ENCODE assay signal across 21 mouse cellular contexts in genomic region chr9:35284351-35284750, GRCm38 (mm10). TPM values are rescaled to one million over a fixed set of nuclear protein-coding genes. Genes with fewer than 3 reads are reported as not detected.
DNase-seq lines count a peak whose midpoint lies in the region; ATAC-seq and TF ChIP-seq lines count a peak whose summit lies in the region.
"Had no signal": no experiment of that assay in that cellular context is flagged by ENCODE, and none has a peak within 500 bp of the region (broad histone marks: within the 10 kb centered on the region; RNA-seq: fewer than 3 reads in every experiment).

No protein-coding gene starts in this region.

- TF ChIP-seq POLR2A in limb, embryonic 14.5 days (IDR thresholded peaks at IDR 0.05; ENCODE audit: borderline replicate concordance, extremely low read depth, insufficient read depth, insufficient read length), result no peak

- H3K4me1 ChIP-seq in forebrain, embryonic 10.5 days, result peaks cover 52% of the 10 kb centered on the region
- no peaks in the 10 kb centered on the region for H3K4me1 ChIP-seq in forebrain, embryonic 14.5 days (ENCODE audit: control insufficient read depth, insufficient read depth, low read length)
- H3K4me1 ChIP-seq in embryonic facial prominence, embryonic 15.5 days, result peaks cover 19% of the 10 kb centered on the region
- peaks cover 41% of the 10 kb centered on the region for H3K4me1 ChIP-seq in limb, embryonic 14.5 days (ENCODE audit: control insufficient read depth, insufficient read depth, low read length)
- no peaks in the 10 kb centered on the region; the same call in none of the 2 replicates for H3K4me1 ChIP-seq in heart, embryonic 11.5 days (ENCODE audit: control insufficient read depth, insufficient read depth, low read length)
- H3K4me1 ChIP-seq: hindbrain, embryonic 15.5 days had no signal

- 85% methylated on average over 4 of the region's 4 CpGs for WGBS in forebrain, embryonic 10.5 days
- WGBS in forebrain, embryonic 14.5 days, result 86% methylated on average over 4 of the region's 4 CpGs
- WGBS in embryonic facial prominence, embryonic 15.5 days, result 48% methylated on average over 4 of the region's 4 CpGs
- 35% methylated on average over 4 of the region's 4 CpGs for WGBS in limb, embryonic 14.5 days
- WGBS in heart, embryonic 11.5 days (ENCODE audit: insufficient replicate concordance), result 72% methylated on average over 4 of the region's 4 CpGs

- peaks cover 62% of the 10 kb centered on the region for H3K27me3 ChIP-seq in forebrain, embryonic 10.5 days (ENCODE audit: poor library complexity, severe bottlenecking)
- H3K27me3 ChIP-seq in forebrain, embryonic 14.5 days (replicated peaks; ENCODE audit: control insufficient read depth, insufficient read depth, low read length), result no peaks in the 10 kb centered on the region
- no peaks in the 10 kb centered on the region for H3K27me3 ChIP-seq in embryonic facial prominence, embryonic 15.5 days
- H3K27me3 ChIP-seq in limb, embryonic 14.5 days (ENCODE audit: control insufficient read depth, insufficient read depth, low read length), result no peaks in the 10 kb centered on the region
- 0 out of 2 replicates have a peak, but pooled peaks cover 4% of the 10 kb centered on the region for H3K27me3 ChIP-seq in heart, embryonic 11.5 days (ENCODE audit: control insufficient read depth, insufficient read depth, low read length)
- H3K27me3 ChIP-seq: embryonic facial prominence, embryonic 13.5 days; forebrain, embryonic 15.5 days had no signal

- peak overlapping the region; percentile 80 for H3K27ac ChIP-seq in forebrain, embryonic 10.5 days
- H3K27ac ChIP-seq in forebrain, embryonic 14.5 days (ENCODE audit: low read depth, low read length), result no peak overlapping the region
- peak overlapping the region; percentile 23; the same call in 1 of the 2 replicates for H3K27ac ChIP-seq in embryonic facial prominence, embryonic 15.5 days (replicated peaks)
- peak overlapping the region; percentile 61; the same call in 1 of the 2 replicates for H3K27ac ChIP-seq in limb, embryonic 14.5 days (replicated peaks; ENCODE audit: low read depth, low read length)
- H3K27ac ChIP-seq in heart, embryonic 11.5 days (ENCODE audit: low read depth, low read length), result no peak overlapping the region
- H3K27ac ChIP-seq: embryonic facial prominence, embryonic 13.5 days; forebrain, embryonic 15.5 days; heart, adult 2 months; hindbrain, embryonic 12.5 days; hindbrain, embryonic 15.5 days had no signal

- no peak overlapping the region for H3K9ac ChIP-seq in forebrain, embryonic 14.5 days (ENCODE audit: low read length)
- H3K9ac ChIP-seq in embryonic facial prominence, embryonic 15.5 days, result no peak overlapping the region
- no peak overlapping the region for H3K9ac ChIP-seq in limb, embryonic 14.5 days (ENCODE audit: low read depth, low read length, severe bottlenecking)
- no peak overlapping the region for H3K9ac ChIP-seq in heart, embryonic 11.5 days (ENCODE audit: low read depth, low read length)
- H3K9ac ChIP-seq: embryonic facial prominence, embryonic 13.5 days; forebrain, embryonic 15.5 days; hindbrain, embryonic 12.5 days; hindbrain, embryonic 15.5 days had no signal

- H3K36me3 ChIP-seq in forebrain, embryonic 10.5 days (replicated peaks), result no peaks in the 10 kb centered on the region
- no peaks in the 10 kb centered on the region for H3K36me3 ChIP-seq in forebrain, embryonic 14.5 days (ENCODE audit: control insufficient read depth, insufficient read depth, low read length)
- no peaks in the 10 kb centered on the region for H3K36me3 ChIP-seq in embryonic facial prominence, embryonic 15.5 days
- no peaks in the 10 kb centered on the region for H3K36me3 ChIP-seq in limb, embryonic 14.5 days (ENCODE audit: control insufficient read depth, insufficient read depth, low read length)
- no peaks in the 10 kb centered on the region for H3K36me3 ChIP-seq in heart, embryonic 11.5 days (ENCODE audit: control insufficient read depth, insufficient read depth, low read length)
- H3K36me3 ChIP-seq: embryonic facial prominence, embryonic 13.5 days; forebrain, embryonic 15.5 days; heart, embryonic 10.5 days; hindbrain, embryonic 12.5 days; hindbrain, embryonic 15.5 days had no signal

- no peaks in the 10 kb centered on the region for H3K9me3 ChIP-seq in forebrain, embryonic 10.5 days
- H3K9me3 ChIP-seq in forebrain, embryonic 14.5 days (replicated peaks; ENCODE audit: control insufficient read depth, low read length), result no peaks in the 10 kb centered on the region
- no peaks in the 10 kb centered on the region for H3K9me3 ChIP-seq in embryonic facial prominence, embryonic 15.5 days (replicated peaks)
- H3K9me3 ChIP-seq in limb, embryonic 14.5 days (ENCODE audit: control insufficient read depth, low read length), result no peaks in the 10 kb centered on the region
- no peaks in the 10 kb centered on the region for H3K9me3 ChIP-seq in heart, embryonic 11.5 days (replicated peaks; ENCODE audit: control insufficient read depth, low read length)
- H3K9me3 ChIP-seq: embryonic facial prominence, embryonic 13.5 days; forebrain, embryonic 15.5 days; heart, embryonic 10.5 days; hindbrain, embryonic 12.5 days; hindbrain, embryonic 15.5 days had no signal

- no peak overlapping the region for H3K4me2 ChIP-seq in forebrain, embryonic 14.5 days (ENCODE audit: low read length)
- no peak overlapping the region for H3K4me2 ChIP-seq in embryonic facial prominence, embryonic 15.5 days (replicated peaks)
- no peak overlapping the region for H3K4me2 ChIP-seq in limb, embryonic 14.5 days (replicated peaks; ENCODE audit: low read depth, low read length, severe bottlenecking)
- H3K4me2 ChIP-seq in heart, embryonic 11.5 days, result no peak overlapping the region
- H3K4me2 ChIP-seq: embryonic facial prominence, embryonic 13.5 days; forebrain, embryonic 15.5 days; hindbrain, embryonic 12.5 days; hindbrain, embryonic 15.5 days had no signal

- no peak overlapping the region for H3K4me3 ChIP-seq in forebrain, embryonic 10.5 days
- no peak overlapping the region for H3K4me3 ChIP-seq in forebrain, embryonic 14.5 days (ENCODE audit: low read depth, low read length)
- H3K4me3 ChIP-seq in embryonic facial prominence, embryonic 15.5 days (replicated peaks), result no peak overlapping the region
- no peak overlapping the region for H3K4me3 ChIP-seq in limb, embryonic 14.5 days (replicated peaks; ENCODE audit: low read length)
- no peak overlapping the region for H3K4me3 ChIP-seq in heart, embryonic 11.5 days (ENCODE audit: low read depth, low read length)
- H3K4me3 ChIP-seq: embryonic facial prominence, embryonic 13.5 days; forebrain, embryonic 15.5 days; heart, adult 2 months; heart, embryonic 10.5 days; hindbrain, embryonic 12.5 days; hindbrain, embryonic 15.5 days had no signal

- no peak for DNase-seq in forebrain, embryonic 10.5 days (ENCODE audit: extremely low spot score, low spot score)
- DNase-seq in forebrain, embryonic 14.5 days (ENCODE audit: low spot score), result no peak
- DNase-seq in limb, embryonic 14.5 days (ENCODE audit: low spot score), result peak; percentile 61
- DNase-seq in layer of hippocampus, adult 11-12 months (ENCODE audit: low spot score), result no peak
- DNase-seq: adrenal gland, postnatal 10 days; adrenal gland, postnatal 36 days; cerebellum, adult 11 months; cerebellum, adult 2 months; cerebellum, adult 9-11 months; cerebellum, postnatal 25 days; gastrocnemius, postnatal 36 days; heart, adult 2 months had no signal

- no peak for ATAC-seq in forebrain, embryonic 14.5 days
- no peak for ATAC-seq in embryonic facial prominence, embryonic 15.5 days (ENCODE audit: insufficient number of reproducible peaks, low FRiP score, low TSS enrichment, low read depth)
- ATAC-seq in limb, embryonic 14.5 days (ENCODE audit: low FRiP score, low read depth), result peak; percentile 66
- no peak for ATAC-seq in heart, embryonic 11.5 days (replicated peaks; ENCODE audit: insufficient number of reproducible peaks, low FRiP score, low TSS enrichment)
- ATAC-seq: activated CD4-positive, CD25-positive, alpha-beta regulatory T cell, adult 4 months; intestine, postnatal 0 days had no signal

RNA-seq across cellular contexts. Expression of gene Rpusd4, which starts 16.7 kb away (rescaled TPM):
- polyA plus RNA-seq in forebrain, embryonic 10.5 days (2016; fragmentation: Nextera tagmentation; extraction: Ambion mirVana), result 33.3 TPM in 2 replicates
- polyA plus RNA-seq in forebrain, embryonic 14.5 days (2014; fragmentation: Nextera tagmentation; extraction: Ambion mirVana), result 23.1 and 24.9 TPM in 2 replicates
- polyA plus RNA-seq in embryonic facial prominence, embryonic 15.5 days (2015; fragmentation: Nextera tagmentation; extraction: Ambion mirVana), result 25.9 and 27.0 TPM in 2 replicates
- polyA plus RNA-seq in limb, embryonic 14.5 days (2012; rRNA removed), result 25.8 and 26.0 TPM in 2 replicates
- 24.9 and 30.8 TPM in 2 replicates for polyA plus RNA-seq in limb, embryonic 14.5 days (2014; fragmentation: Nextera tagmentation; extraction: Ambion mirVana)
- polyA plus RNA-seq in heart, embryonic 11.5 days (2014; fragmentation: Nextera tagmentation; extraction: Ambion mirVana), result 25.0 and 28.3 TPM in 2 replicates

RNA-seq across cellular contexts. Expression of gene Fam118b, which starts 16.7 kb away (rescaled TPM):
- 64.9 and 70.2 TPM in 2 replicates for polyA plus RNA-seq in forebrain, embryonic 10.5 days (2016; fragmentation: Nextera tagmentation; extraction: Ambion mirVana)
- 94.5 and 95.0 TPM in 2 replicates for polyA plus RNA-seq in forebrain, embryonic 14.5 days (2014; fragmentation: Nextera tagmentation; extraction: Ambion mirVana)
- 38.1 and 41.8 TPM in 2 replicates for polyA plus RNA-seq in embryonic facial prominence, embryonic 15.5 days (2015; fragmentation: Nextera tagmentation; extraction: Ambion mirVana)
- 29.3 and 29.6 TPM in 2 replicates for polyA plus RNA-seq in limb, embryonic 14.5 days (2012; rRNA removed)
- 45.3 and 47.9 TPM in 2 replicates for polyA plus RNA-seq in limb, embryonic 14.5 days (2014; fragmentation: Nextera tagmentation; extraction: Ambion mirVana)
- polyA plus RNA-seq in heart, embryonic 11.5 days (2014; fragmentation: Nextera tagmentation; extraction: Ambion mirVana), result 27.3 and 30.3 TPM in 2 replicates

Comparison
In these comparisons a context has a peak if more than half of its experiments do, and no peak if none do; other contexts are left out.
1. H3K27ac ChIP-seq: peak in forebrain, embryonic 10.5 days (single experiment), embryonic facial prominence, embryonic 15.5 days (single experiment) and limb, embryonic 14.5 days (single experiment); none in forebrain, embryonic 14.5 days (single experiment) and heart, embryonic 11.5 days (single experiment).